Mouse (Mus musculus) embryonic facial prominence, embryonic 14.5 days (tissue): ENCODE data around the gene Wasf3. TPM values are rescaled to one million over a fixed set of nuclear protein-coding genes. Genes with fewer than 3 reads are reported as not detected.
"Not testable (repeated sequence)": the region's sequence is repeated elsewhere in the genome, so short reads cannot be mapped to it uniquely, and the experiment has no call there.

Source experiments
- ATAC-seq: fragments of 200-750 bp; cut with Nextera tagmentation; 2 replicates; pipeline ENCODE4 v1.8.0; 2017; ENCODE audit warnings: low read depth, moderate number of reproducible peaks, moderate TSS enrichment
- DNase-seq: peaks from one replicate; pipeline ENCODE4 v3.0.0-alpha.2; 2015; ENCODE audit warnings: low spot score
- H3K27ac ChIP-seq: fragments of 300-500 bp; sonication (generic); replicated peaks from 2 replicates; pipeline ENCODE4 v1.5.1; 2014; ENCODE audit warnings: low read depth, mild to moderate bottlenecking, low read length, moderate library complexity
- H3K27me3 ChIP-seq: fragments of 300-500 bp; sonication (generic); replicated peaks from 2 replicates; pipeline ENCODE4 v1.6.1; 2014; ENCODE audit warnings: low read length; ENCODE audit not compliant: control insufficient read depth, insufficient read depth
- H3K36me3 ChIP-seq: fragments of 300-500 bp; sonication (generic); 2 replicates; pipeline ENCODE4 v1.6.1; 2014; ENCODE audit warnings: low read length, mixed read lengths; ENCODE audit not compliant: control insufficient read depth, insufficient read depth
- H3K4me1 ChIP-seq: fragments of 300-500 bp; sonication (generic); 2 replicates; pipeline ENCODE4 v1.6.1; 2014; ENCODE audit warnings: antibody characterized with exemption, low read length; ENCODE audit not compliant: control insufficient read depth, insufficient read depth
- H3K4me2 ChIP-seq: fragments of 300-500 bp; sonication (generic); 2 replicates; pipeline ENCODE4 v1.6.1; 2014; ENCODE audit warnings: low read depth, mild to moderate bottlenecking, low read length, moderate library complexity, mixed read lengths
- H3K4me3 ChIP-seq: fragments of 300-500 bp; sonication (generic); 2 replicates; pipeline ENCODE4 v1.5.1; 2014; ENCODE audit warnings: low read depth, mild to moderate bottlenecking, low read length
- H3K9ac ChIP-seq: fragments of 300-500 bp; sonication (generic); 2 replicates; pipeline ENCODE4 v1.6.1; 2014; ENCODE audit warnings: low read depth, mild to moderate bottlenecking, low read length, moderate library complexity, mixed read lengths
- H3K9me3 ChIP-seq: fragments of 300-500 bp; sonication (generic); 2 replicates; pipeline ENCODE4 v1.6.1; 2016; ENCODE audit warnings: low read length; ENCODE audit not compliant: control insufficient read depth
- WGBS: fragments of 180-500 bp; shearing (Covaris S2); extraction: QIAGEN DNeasy Blood & Tissue Kit; methylation state at CpG from one replicate; pipeline ENCODE4 v1.1.7; 2014; 5-methylcytosine and 5-hydroxymethylcytosine counted together
- polyA plus RNA-seq: library from polyadenylated mRNA; unstranded; fragments of >200 nt; fragmentation: Nextera tagmentation; extraction: Ambion mirVana; gene quantifications from 2 replicates; pipeline ENCODE4 v1.2.1, GENCODE M21; 2014

The Wasf3 gene
- polyA plus RNA-seq, 1 experiment from 2014 or later: 1.6 TPM

- ATAC-seq (no peak), DNase-seq (no peak)
- Histone ChIP-seq H3K9ac (no peak overlapping the region), H3K4me1 (no peaks in the 10 kb centered on the region), H3K36me3 (no peaks in the 10 kb centered on the region), H3K4me3 (no peak overlapping the region), H3K27me3 (no peaks in the 10 kb centered on the region), H3K27ac (no peak overlapping the region), H3K9me3 (0 out of 2 replicates have a peak, but pooled peaks cover 7% of the 10 kb centered on the region), H3K4me2 (no peak overlapping the region)
- WGBS: 79% methylated on average over 6 of the region's 6 CpGs
These were observed 1.4 kb upstream of the Wasf3 start for GRCm38 (mm10) chr5:146383401-146383800.

GRCm38 (mm10) chr5:146385989-146386388 lies 1.2 kb downstream of the Wasf3 start:
- Histone ChIP-seq H3K4me2 (peak overlapping the region; percentile 77), H3K27me3 (no peaks in the 10 kb centered on the region), H3K4me3 (peak overlapping the region; percentile 66), H3K9ac (peak overlapping the region; percentile 49), H3K27ac (no peak overlapping the region), H3K36me3 (no peaks in the 10 kb centered on the region), H3K9me3 (0 out of 2 replicates have a peak, but pooled peaks cover 7% of the 10 kb centered on the region), H3K4me1 (no peaks in the 10 kb centered on the region)
- ATAC-seq: no peak
- WGBS: 8% methylated on average over 13 of the region's 13 CpGs
- DNase-seq: no peak

GRCm38 (mm10) chr5:146386906-146387305 lies 2.1 kb downstream of the Wasf3 start:
- DNase-seq (no peak), ATAC-seq (no peak)
- Histone ChIP-seq H3K36me3 (no peaks in the 10 kb centered on the region), H3K4me3 (no peak overlapping the region), H3K4me2 (no peak overlapping the region), H3K4me1 (no peaks in the 10 kb centered on the region), H3K27me3 (no peaks in the 10 kb centered on the region), H3K9me3 (0 out of 2 replicates have a peak, but pooled peaks cover 7% of the 10 kb centered on the region), H3K9ac (no peak overlapping the region), H3K27ac (no peak overlapping the region)
- 90% methylated on average over 4 of the region's 4 CpGs for WGBS

- Histone ChIP-seq H3K27ac (no peak overlapping the region), H3K36me3 (no peaks in the 10 kb centered on the region), H3K9ac (no peak overlapping the region), H3K27me3 (no peaks in the 10 kb centered on the region), H3K4me2 (no peak overlapping the region), H3K4me3 (no peak overlapping the region), H3K4me1 (no peaks in the 10 kb centered on the region), H3K9me3 (peaks cover 15% of the 10 kb centered on the region)
- 87% methylated on average over 7 of the region's 7 CpGs for WGBS
- ATAC-seq (no peak), DNase-seq (no peak)
These were observed 9.8 kb downstream of the Wasf3 start for GRCm38 (mm10) chr5:146394563-146394962.

GRCm38 (mm10) chr5:146397253-146397652 lies 12.5 kb downstream of the Wasf3 start:
- 73% methylated on average over 5 of the region's 5 CpGs for WGBS
- peaks cover 15% of the 10 kb centered on the region for H3K9me3 ChIP-seq

GRCm38 (mm10) chr5:146398386-146399115 lies 13.8 kb downstream of the Wasf3 start:
- WGBS: 92% methylated on average over 7 of the region's 7 CpGs
- no peak overlapping the region for H3K4me2 ChIP-seq
- no peak overlapping the region for H3K9ac ChIP-seq
- H3K4me1 ChIP-seq: no peaks in the 10 kb centered on the region
- H3K9me3 ChIP-seq: peaks cover 15% of the 10 kb centered on the region
- no peak for ATAC-seq
- H3K27ac ChIP-seq: no peak overlapping the region
- no peaks in the 10 kb centered on the region for H3K27me3 ChIP-seq
- no peak for DNase-seq
- H3K4me3 ChIP-seq: no peak overlapping the region
- no peaks in the 10 kb centered on the region for H3K36me3 ChIP-seq

More at GRCm38 (mm10) chr5:146397253-146397652, 12.5 kb downstream of the Wasf3 start:
- Histone ChIP-seq H3K4me2 (no peak overlapping the region), H3K9ac (no peak overlapping the region), H3K36me3 (no peaks in the 10 kb centered on the region), H3K27me3 (no peaks in the 10 kb centered on the region), H3K27ac (no peak overlapping the region), H3K4me1 (no peaks in the 10 kb centered on the region), H3K4me3 (no peak overlapping the region)
- no peak for DNase-seq
- no peak for ATAC-seq

GRCm38 (mm10) chr5:146401012-146401411 lies 16.2 kb downstream of the Wasf3 start:
- H3K4me3 ChIP-seq: not testable (repeated sequence)
- WGBS: 94% methylated on average over 6 of the region's 6 CpGs

GRCm38 (mm10) chr5:146402311-146402710 lies 17.5 kb downstream of the Wasf3 start:
- H3K27ac ChIP-seq: no peak overlapping the region
- H3K4me1 ChIP-seq: no peaks in the 10 kb centered on the region
- no peak overlapping the region for H3K4me3 ChIP-seq
- H3K9ac ChIP-seq: no peak overlapping the region
- H3K9me3 ChIP-seq: no peaks in the 10 kb centered on the region
- ATAC-seq (no peak), DNase-seq (no peak)
- WGBS: 77% methylated on average over 11 of the region's 11 CpGs
- no peaks in the 10 kb centered on the region for H3K27me3 ChIP-seq
- H3K4me2 ChIP-seq: no peak overlapping the region
- H3K36me3 ChIP-seq: no peaks in the 10 kb centered on the region

More at GRCm38 (mm10) chr5:146401012-146401411, 16.2 kb downstream of the Wasf3 start:
- not testable (repeated sequence) for DNase-seq, H3K27ac ChIP-seq, H3K4me1 ChIP-seq, H3K4me2 ChIP-seq, H3K36me3 ChIP-seq, ATAC-seq, H3K9ac ChIP-seq, H3K9me3 ChIP-seq, H3K27me3 ChIP-seq

- DNase-seq (no peak), ATAC-seq (no peak)
- Histone ChIP-seq H3K4me1 (no peaks in the 10 kb centered on the region), H3K4me2 (no peak overlapping the region), H3K4me3 (no peak overlapping the region), H3K9me3 (no peaks in the 10 kb centered on the region), H3K27ac (no peak overlapping the region), H3K36me3 (no peaks in the 10 kb centered on the region), H3K27me3 (no peaks in the 10 kb centered on the region), H3K9ac (no peak overlapping the region)
- WGBS: 45% methylated on average over 2 of the region's 2 CpGs
These were observed 19.1 kb downstream of the Wasf3 start for GRCm38 (mm10) chr5:146403923-146404322.
